Mouse (Mus musculus): ENCODE measurements around the gene Acsm3.
"Not testable (repeated sequence)": the region's sequence is repeated elsewhere in the genome, so short reads cannot be mapped to it uniquely, and the experiment has no call there.

The Acsm3 gene

DNA sequence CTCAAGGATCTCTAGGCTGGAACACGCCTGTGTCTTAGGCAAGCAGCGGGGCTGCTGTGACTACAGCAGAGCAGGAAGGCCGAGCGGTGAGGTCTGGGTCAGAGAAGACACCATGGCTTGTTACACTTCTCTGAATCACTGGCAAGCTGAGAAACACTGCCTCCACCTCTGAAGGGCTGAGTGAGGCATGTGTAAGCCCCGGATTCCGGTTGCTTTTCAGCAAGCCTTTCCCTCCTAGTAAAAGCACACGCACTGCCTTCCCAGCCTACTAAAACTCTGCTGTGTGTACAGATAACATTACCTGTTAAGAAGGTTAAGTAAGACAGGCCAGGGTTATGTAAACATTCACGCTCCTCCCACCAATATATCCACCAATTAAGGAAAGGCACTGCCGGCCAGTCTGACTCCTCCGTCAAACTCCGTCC is at the start of gene Acsm3:
Acsm3 (plus strand) TSS at position 397 of the 425 bp plus-strand sequence.
- no peak for DNase-seq (ENCODE audit: low spot score in 2 of 2)

DNA sequence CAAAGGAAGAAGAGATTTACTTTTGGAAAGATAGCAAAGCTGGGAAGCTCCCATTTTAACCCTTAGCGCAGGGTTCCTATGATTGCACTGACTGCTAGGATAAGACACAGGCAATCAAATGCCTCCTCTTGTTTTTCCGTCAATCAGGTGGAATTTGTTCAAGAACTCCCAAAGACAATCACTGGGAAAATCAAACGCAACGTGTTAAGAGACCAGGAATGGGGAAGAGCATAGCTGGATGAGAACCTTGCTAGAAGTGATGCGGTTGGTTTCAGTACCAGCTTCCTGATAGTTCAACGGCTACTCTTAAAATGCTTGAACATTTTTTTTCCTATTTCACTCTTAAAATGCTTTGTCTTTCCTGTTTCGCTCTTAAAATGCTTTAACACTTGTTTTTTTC is 46.6 kb upstream of the Acsm3 start:
- no peak for DNase-seq (ENCODE audit: low spot score in 2 of 2)

DNA sequence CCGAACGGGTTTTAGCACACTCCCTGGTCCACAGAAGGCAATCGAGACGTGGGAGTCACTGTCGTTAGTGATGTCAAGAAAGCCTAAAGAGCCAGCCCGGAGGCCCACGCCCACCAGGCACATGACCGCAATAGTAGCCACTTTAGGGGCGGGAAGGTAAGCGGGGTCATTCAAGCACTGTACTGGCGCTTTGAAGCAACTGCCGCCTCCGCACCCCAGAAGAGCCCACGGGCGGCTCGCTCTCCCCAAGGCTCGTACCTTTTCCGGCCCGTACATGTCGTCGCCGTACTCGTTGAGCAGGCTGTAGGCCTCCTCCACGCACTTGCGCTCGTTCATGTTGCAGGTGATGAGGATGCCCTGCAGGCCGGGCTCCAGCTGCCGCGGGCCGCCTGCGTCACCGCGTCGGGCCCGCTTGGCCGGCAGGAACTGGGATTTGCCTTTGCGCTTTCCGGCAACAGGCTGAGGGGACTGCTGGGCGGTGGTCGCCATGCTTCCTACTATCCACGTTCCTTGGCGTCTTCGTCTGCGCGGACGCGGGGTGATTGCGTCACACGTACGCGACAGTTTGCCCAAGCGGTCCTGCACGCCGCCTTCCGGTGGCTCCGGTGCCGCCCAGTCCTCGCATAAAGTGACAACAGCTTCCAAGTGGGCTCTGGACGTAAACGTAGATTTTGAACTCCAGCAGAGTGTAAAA is 40.3 kb upstream of the Acsm3 start, which contains the start of gene Thumpd1:
Thumpd1 (minus strand) TSS at position 546 of the 694 bp plus-strand sequence.
- DNase-seq (ENCODE audit: low spot score in 2 of 2), result peak; percentile 88 to 95

DNA sequence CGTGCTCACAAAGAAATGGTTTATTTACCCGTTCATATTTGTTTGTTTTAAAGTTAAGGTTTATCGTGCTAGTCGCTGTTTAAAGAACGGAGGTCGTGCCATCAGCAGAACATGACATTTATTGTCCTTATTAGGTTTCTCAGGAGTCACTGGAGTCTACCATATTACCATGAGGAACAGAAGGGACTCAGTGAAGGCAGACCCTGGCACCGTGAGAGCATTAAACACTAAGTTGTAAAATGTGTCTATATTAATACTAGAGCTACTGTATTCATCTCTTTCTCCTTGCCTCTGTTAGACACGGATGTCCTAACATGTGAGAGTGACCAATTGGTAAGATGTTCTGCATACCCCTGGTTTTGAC is 39.8 kb upstream of the Acsm3 start:
- no peak for DNase-seq (ENCODE audit: low spot score in 2 of 2)

DNA sequence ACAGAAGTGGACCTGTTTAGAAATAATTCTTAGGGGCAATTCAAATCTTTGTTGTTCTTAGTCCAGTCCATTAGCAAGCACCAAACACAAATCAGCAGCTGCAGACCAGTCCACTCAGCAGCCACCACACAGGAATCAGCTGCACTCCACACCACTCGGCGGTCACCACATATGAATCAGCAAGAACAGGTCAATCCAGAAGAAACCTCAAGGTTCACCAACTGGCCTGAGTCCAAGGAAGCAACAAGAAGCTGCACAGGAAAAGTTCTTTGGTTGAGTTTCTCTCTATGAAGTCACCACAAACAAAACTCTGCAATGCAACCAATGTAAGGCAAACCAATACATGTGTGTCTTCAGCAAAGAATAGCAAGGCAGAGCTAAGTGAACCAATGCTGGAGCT is 33.1 kb upstream of the Acsm3 start:
- DNase-seq (ENCODE audit: low spot score in 2 of 2), result no peak

DNA sequence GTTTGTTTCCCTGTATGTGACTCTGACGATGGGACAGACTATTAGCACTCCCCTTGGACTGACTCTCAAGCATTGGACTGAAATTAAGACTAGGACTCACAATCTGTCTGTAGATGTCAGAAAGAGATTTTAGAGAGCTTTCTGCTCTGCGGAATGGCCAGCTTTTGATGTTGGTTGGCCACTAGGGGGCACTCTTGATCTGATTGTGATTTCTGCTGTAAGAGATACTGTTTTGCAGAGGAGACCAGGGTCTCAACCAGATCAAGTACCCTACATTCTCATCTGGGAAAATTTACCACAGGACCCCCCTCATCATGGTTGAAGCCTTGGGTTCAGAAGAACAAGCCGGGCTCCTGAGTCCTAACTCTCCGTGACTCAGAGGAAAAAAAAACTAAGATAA is 29.5 kb upstream of the Acsm3 start:
- DNase-seq (ENCODE audit: low spot score in 2 of 2), result not testable (repeated sequence)

DNA sequence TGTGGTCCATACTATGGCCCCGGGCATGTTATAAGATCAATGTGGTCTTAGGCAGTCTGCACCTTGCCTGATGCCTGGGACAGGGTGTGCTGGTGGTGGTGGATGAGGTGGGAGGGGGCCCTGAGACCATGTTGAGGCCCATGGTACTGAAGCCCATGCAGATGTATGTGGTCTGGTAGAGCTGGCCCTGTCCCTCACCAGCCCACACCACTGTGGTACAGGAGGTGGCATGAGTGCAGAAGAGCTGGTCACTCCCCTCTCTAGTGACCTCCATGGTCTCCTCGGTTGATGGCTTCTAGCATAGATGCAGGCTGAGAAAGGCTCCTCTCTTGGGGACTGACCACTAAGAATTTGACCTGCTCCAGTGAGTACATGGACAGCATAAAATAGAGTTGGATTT is 21.8 kb upstream of the Acsm3 start:
- no peak for DNase-seq (ENCODE audit: low spot score in 2 of 2)

DNA sequence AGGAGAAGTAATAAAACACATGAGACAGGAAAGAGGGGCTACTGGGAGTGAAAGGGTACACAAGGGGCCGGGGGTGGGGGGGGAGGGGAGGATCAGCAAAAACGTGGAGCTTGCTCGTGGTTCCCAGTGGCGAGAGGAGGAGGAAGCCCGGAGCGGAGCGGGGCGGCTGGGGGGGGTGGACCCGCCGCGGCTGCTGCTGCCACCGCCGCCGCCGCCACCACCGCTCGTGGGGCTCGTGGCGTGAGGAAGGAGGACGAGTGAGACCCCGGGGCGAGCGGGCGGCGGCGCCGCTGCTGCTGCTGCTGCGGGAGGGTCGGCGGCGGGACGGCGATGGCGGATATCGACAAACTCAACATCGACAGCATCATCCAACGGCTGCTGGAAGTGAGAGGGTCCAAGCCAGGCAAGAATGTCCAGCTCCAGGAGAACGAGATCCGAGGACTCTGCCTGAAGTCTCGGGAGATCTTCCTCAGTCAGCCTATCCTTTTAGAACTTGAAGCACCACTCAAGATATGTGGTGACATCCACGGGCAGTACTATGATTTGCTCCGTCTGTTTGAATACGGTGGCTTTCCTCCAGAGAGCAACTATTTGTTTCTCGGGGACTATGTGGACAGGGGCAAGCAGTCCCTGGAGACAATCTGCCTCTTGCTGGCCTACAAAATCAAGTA is 20.8 kb upstream of the Acsm3 start:
- DNase-seq (ENCODE audit: low spot score in 2 of 2), result not testable (repeated sequence)

DNA sequence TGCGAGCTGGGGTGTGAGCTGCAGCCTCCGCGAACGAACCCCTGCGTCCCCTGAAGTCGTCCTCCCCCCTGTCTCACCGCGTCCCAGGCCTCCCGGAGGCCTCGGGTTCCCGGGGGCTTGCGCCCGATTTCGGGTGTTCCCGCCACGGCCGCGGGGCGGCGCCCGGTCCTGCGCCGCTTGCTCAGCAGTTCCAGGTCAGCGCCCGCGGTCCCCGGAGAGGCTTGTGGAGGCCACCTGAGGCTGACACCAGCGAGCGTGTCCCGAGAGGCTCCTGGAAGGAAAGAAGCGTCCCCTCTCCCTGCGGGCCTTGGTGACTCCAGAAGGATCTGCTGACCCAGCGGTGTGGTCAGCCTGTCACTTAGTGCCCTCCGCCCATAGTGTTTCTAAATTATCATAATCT is 16.4 kb upstream of the Acsm3 start:
- DNase-seq (ENCODE audit: low spot score in 2 of 2), result peak in 1 of 2 experiments; percentile 59

DNA sequence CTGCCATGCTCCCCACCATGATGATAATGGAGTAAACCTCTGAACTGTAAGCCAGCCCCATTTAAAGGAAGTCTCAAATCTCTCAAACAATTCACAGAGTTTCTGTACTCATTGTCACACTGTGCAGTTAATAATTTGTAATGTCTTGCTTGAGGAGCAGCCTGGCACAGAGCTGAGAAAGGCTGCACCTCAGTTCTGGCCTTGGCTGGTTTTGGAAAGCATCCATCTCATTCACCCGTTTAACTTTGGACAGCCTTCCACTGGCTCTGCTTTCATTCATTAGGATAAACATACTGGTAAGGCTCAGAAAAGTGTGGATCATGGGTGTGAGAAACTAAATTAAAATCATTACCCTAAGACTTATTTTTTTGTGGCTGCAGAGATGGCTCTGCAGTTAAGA is 14.9 kb upstream of the Acsm3 start:
- DNase-seq (ENCODE audit: low spot score in 2 of 2), result no peak

DNA sequence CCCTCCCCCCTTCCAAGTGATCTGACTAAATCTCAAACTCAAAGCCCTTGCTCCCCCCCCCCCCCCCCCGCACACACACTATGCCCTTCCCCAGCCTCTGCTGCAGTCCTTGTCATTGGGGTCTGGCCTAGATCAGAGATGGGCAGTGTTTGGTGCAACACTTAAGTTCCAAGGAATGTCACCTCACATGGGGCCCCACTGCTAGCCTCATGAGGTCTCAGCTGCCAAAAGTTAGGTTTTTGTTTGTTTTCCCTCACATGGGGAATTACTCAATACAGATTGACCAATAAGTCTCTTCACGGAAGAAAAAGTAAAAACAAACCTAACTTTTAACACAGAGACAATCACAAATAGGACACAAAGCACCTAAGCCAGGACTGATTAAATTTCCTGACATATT is 12.0 kb upstream of the Acsm3 start:
- no peak for DNase-seq (ENCODE audit: low spot score in 2 of 2)

DNA sequence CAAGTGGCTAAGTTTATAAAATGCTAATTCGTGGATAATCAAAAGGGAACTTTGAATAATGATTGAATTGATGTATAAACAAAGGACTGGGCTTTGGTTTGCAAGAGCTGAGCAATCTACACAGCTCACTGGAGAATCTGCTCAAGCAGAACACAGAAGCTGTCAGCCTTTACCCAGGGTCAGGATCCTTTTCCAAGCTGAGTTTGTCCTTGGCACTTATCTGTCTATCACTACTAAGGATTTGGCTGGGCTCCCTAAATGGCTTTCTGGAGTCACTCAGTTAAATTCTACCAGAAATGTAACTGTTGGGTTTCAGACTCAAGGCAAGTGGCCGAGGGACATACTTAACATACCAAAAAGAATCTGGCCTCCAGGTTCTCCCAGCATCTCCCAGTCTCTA is 10.8 kb upstream of the Acsm3 start:
- no peak for DNase-seq (ENCODE audit: low spot score in 2 of 2)

DNA sequence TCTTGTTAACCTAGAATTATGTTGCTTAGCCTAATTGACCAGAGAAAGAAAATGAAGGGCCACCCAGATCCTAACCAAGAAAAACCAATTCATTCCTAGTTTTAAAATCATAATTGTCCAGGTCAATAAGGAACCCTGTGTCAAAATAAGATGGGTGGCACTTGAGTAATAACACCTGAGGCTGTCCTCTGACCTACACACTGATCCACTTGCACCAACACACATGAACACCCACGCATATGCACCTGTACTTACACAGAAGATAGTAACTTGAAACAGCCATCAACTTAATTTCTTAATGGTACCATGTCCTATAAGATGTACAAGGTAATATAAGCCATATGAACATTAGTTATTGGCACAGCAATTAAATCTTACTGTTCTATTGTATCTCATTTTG is 7.0 kb upstream of the Acsm3 start:
- DNase-seq (ENCODE audit: low spot score in 2 of 2), result no peak

DNA sequence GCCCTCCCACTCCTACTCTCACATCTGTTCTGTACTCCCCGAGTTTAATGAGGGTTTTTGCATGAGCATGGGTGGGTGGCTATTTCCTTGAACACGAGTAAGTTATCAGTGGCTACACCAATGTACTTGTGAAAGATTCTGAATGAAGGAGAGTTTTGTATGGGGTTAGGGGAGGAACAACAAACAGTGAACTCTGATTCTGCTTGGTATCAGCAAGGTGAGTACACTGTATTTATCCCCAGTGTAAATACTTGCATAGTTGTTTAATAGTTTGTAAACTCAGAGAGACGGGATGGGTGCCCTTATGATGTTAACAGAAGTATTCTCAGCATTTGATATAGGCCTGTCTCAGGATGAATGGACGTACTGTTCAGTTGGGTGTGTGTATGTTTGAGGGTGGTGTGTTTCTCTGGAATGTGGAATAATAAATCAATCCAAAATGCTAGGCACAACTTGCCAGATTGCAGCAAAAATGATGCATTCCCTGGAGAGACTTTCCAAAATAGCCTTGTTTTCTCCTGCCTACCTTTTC is 1.5 kb downstream of the Acsm3 start:
- DNase-seq (ENCODE audit: low spot score in 2 of 2), result no peak

DNA sequence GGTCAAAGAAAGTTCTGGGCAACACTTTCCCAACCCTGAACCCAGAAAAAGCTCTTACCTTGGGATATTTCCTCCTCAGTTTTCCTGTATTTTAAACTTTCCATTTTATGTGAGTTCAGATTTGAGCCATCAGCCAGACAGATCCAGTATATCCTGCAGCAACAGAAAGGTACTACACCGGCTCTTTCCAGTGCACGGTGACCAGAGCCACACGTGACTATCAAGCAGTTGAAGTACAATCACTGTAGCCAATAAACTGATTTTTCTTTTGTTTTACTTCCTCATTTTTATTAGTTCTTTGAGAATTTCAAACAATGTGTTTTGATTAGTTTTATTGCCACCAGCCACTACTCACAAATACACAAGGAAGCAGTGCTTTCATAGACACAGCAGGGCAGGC is 3.7 kb downstream of the Acsm3 start:
- no peak for DNase-seq (ENCODE audit: low spot score in 2 of 2)

DNA sequence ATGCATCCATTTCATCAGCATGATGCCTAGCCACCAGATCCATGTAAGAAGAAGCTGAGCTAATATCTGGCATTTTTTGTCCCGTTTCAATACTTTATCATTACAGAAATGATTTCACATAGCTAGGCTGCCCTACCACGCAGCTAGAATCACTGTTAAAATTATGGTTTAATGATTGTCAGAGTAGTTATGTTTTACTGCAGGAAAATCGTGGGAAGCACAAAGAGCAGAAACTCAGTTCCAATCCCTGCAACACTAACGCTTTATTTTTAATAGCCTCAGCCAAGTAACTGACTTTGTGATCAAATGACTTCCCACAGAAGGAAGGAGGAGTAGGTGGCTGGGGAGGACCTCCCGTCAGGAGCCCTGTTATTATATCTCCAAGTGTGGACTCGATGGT is 6.3 kb downstream of the Acsm3 start:
- no peak for DNase-seq (ENCODE audit: low spot score in 2 of 2)

DNA sequence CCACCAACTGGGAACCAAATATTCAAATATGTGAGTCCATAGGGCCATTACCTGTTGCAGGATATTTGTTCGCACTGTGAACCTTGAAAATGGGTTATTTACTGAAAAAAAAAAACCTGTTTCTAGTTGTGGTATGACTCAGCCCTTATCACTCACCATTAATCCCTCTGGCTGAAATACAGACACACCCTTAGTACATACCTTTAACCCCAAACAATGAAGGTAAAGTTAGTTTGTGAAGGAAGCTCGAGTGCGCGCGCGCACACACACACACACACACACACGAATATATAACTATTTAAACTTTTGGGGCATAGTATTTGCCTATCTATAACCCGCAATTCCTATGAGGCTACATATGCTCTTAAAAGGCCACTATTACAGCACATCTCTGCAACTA is 9.2 kb downstream of the Acsm3 start:
- DNase-seq (ENCODE audit: low spot score in 2 of 2), result no peak

DNA sequence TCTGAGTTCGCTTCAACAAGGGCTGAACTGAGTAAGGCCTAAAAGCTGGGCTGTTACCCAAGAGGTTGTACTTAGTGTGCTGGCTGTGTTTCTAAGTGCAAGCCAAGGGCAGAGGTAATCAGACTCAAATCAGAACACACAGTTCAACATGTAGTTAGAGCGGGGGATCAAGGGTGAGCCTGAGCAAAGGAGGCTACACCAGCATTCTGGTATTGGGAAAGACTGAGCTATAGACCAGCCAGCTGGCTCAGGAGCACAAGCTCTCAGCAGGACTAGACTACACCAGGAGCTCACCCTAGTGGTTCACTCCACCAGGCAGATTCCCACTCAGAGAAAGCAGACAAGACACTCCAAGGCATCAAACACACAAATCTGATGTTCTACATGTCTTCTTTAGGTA is 22.7 kb downstream of the Acsm3 start:
- DNase-seq (ENCODE audit: low spot score in 2 of 2), result no peak

DNA sequence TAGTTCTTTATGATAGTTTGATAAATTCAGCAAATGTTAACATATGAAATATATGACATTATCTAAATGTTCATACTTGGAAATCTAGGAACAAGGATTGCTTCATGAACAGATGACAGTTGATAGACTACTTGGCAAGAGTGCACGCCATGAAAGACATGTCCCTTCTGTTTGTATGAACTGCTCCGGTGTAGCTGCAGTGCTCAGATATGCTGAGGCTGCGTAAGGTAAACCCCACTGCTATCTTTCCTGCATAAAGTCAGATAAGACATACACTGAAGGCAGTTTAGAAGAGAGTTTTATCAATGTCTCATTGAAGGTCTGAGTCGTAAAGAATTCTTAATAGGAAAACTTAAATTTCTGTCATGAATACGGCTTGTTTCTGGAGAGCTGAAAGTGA is 24.2 kb downstream of the Acsm3 start:
- DNase-seq (ENCODE audit: low spot score in 2 of 2), result no peak

DNA sequence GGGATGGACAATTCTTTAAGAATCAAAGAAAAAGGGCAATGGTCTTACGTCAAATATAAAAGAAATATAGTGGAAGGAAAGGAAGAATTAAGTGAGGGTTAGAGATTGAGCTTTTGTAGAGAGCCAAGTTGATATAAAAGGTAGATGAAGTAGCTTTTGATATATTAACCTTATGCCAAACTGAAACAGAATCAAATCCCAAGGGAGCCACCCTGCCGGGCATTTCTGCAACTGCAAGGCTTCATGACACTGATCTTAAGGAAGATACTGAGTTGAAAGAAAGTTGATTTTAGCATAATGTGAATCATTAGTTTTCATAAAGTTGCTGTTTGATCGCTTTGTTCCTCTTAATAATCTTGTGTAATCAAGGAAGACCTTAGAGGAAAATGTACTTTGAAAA is 28.3 kb downstream of the Acsm3 start:
- no peak for DNase-seq (ENCODE audit: low spot score in 2 of 2)

DNA sequence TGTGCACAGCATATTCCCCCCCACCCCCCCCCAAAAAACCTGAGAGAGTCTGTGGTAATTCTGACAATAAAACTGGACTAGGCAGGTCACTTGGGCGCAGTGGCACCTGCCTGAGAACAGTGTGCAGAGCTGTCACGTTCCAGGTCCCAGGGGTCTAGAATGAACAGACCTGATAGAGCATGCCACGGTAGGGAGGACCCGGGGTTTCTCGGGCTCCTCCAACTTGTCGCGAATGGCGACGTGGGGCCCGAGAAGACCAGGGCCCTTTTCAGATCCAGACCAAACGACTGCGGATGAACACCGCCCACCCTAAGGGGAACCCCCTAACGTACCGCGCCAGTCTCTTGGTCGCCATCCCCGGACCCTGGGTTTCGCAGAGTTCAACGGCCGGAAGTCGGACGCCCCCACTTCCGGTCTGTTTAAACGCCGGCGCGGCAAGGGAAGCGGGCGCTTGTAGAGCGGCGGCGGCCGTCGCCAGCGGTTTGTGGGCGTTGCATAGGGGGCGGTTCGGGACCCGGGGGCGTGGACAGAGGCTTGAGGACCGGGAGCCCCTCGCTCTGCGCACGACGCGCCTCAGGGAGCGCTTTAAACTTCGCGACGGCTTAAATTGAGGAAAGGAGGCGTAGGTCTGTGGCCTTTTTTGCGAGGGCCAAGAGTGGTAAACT is 33.0 kb downstream of the Acsm3 start, which contains the start of the genes Rexo5 and Eri2:
Rexo5 (plus strand) TSS at position 421 of the 665 bp plus-strand sequence.
Eri2 (minus strand) TSS at position 473 of the 665 bp plus-strand sequence.
- peak; percentile 86 to 92 for DNase-seq (ENCODE audit: low spot score in 2 of 2)

DNA sequence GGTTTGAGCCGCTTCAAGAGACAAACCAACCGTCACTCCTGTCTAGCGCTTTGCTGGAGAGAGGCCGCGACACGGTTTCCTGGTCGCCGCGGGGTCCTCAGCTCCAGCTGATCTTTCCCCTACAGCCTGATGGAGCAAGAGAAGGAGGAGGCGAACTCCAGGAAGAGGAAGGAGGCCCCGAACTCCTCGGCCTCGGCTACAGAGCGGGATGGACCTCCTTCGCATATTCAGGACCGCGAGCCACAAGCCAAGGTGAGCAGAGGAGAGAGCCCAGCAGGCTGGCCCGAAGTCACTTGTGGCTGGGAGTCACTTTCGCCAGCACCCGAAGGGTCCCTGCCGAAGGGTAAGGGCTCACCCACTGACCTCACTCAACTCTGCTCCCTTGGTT is 33.5 kb downstream of the Acsm3 start:
- no peak for DNase-seq (ENCODE audit: low spot score in 2 of 2)

DNA sequence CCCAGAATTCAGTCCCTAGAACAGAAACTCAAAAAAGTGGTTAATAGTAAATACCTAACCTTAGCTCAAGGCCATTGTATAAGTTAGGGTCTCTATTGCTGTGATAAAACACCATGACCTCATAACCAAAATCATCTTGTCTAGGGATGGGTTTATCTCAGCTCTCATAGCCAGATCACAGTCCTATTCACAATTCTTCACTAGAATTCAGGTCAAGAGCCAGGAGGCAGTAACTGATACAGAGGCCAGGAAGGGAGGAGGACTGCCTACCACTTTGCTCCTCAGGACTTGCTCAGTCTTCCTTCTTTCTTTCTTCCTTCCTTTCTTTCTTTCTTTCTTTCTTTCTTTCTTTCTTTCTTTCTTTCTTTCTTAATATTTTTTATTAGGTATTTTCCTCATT is 34.6 kb downstream of the Acsm3 start:
- no peak for DNase-seq (ENCODE audit: low spot score in 2 of 2)
